Mouse (Mus musculus) forebrain, embryonic 16.5 days (tissue): Measurements from ENCODE around the gene Wnt7b. TPM values are rescaled to one million over a fixed set of nuclear protein-coding genes. Genes with fewer than 3 reads are reported as not detected.

Experiments
- ATAC-seq: fragments of 200-750 bp; cut with Nextera tagmentation; 2 replicates; pipeline ENCODE4 v1.8.0; 2017; ENCODE audit warnings: mild to moderate bottlenecking, moderate library complexity
- H3K27ac ChIP-seq: fragments of 300-500 bp; sonication (generic); 2 replicates; pipeline ENCODE4 v1.5.1; 2014; ENCODE audit warnings: low read length, control low read depth
- H3K27me3 ChIP-seq: fragments of 300-500 bp; sonication (generic); replicated peaks from 2 replicates; pipeline ENCODE4 v1.6.1; 2014; ENCODE audit warnings: low read length; ENCODE audit not compliant: control insufficient read depth, insufficient read depth
- H3K36me3 ChIP-seq: fragments of 300-500 bp; sonication (generic); 2 replicates; pipeline ENCODE4 v1.6.1; 2014; ENCODE audit not compliant: control insufficient read depth, insufficient read depth
- H3K4me1 ChIP-seq: fragments of 300-500 bp; sonication (generic); replicated peaks from 2 replicates; pipeline ENCODE4 v1.6.1; 2014; ENCODE audit warnings: low read length; ENCODE audit not compliant: control insufficient read depth, insufficient read depth
- H3K4me2 ChIP-seq: fragments of 300-500 bp; sonication (generic); 2 replicates; pipeline ENCODE4 v1.6.1; 2014; ENCODE audit warnings: mild to moderate bottlenecking, low read length, control low read depth
- H3K4me3 ChIP-seq: fragments of 300-500 bp; sonication (generic); replicated peaks from 2 replicates; pipeline ENCODE4 v1.5.1; 2014; ENCODE audit warnings: mild to moderate bottlenecking, low read length, control low read depth
- H3K9ac ChIP-seq: fragments of 300-500 bp; sonication (generic); replicated peaks from 2 replicates; pipeline ENCODE4 v1.6.1; 2014; ENCODE audit warnings: low read depth, low read length, control low read depth
- H3K9me3 ChIP-seq: fragments of 300-500 bp; sonication (generic); 2 replicates; pipeline ENCODE4 v1.6.1; 2016; ENCODE audit warnings: low read length; ENCODE audit not compliant: control insufficient read depth
- WGBS: fragments of 180-500 bp; shearing (Covaris S2); extraction: QIAGEN DNeasy Blood & Tissue Kit; methylation state at CpG from one replicate; pipeline ENCODE4 v1.1.7; 2014; 5-methylcytosine and 5-hydroxymethylcytosine counted together
- polyA plus RNA-seq: library from polyadenylated mRNA; unstranded; fragments of >200 nt; fragmentation: Nextera tagmentation; extraction: Ambion mirVana; gene quantifications from 2 replicates; pipeline ENCODE4 v1.2.1, GENCODE M21; 2015

Wnt7b gene
- polyA plus RNA-seq, 1 experiment from 2014 or later = 110 TPM

- Histone ChIP-seq H3K9me3 (peaks cover 4% of the 10 kb centered on the region; the same call in 1 of the 2 replicates), H3K4me3 (no peak overlapping the region), H3K27ac (no peak overlapping the region), H3K4me1 (peaks cover 49% of the 10 kb centered on the region), H3K9ac (no peak overlapping the region), H3K27me3 (no peaks in the 10 kb centered on the region), H3K4me2 (no peak overlapping the region), H3K36me3 (no peaks in the 10 kb centered on the region)
- ATAC-seq = no peak
- WGBS = 68% methylated on average over 5 of the region's 5 CpGs
These were observed 17.3 kb downstream of the Wnt7b start for GRCm38 (mm10) chr15:85564966-85565365.

GRCm38 (mm10) chr15:85564034-85564769 is 18.1 kb downstream of the Wnt7b start:
- Histone ChIP-seq H3K4me2 (no peak overlapping the region), H3K36me3 (no peaks in the 10 kb centered on the region), H3K27ac (no peak overlapping the region), H3K4me1 (peaks cover 45% of the 10 kb centered on the region), H3K9ac (no peak overlapping the region), H3K27me3 (no peaks in the 10 kb centered on the region), H3K4me3 (no peak overlapping the region), H3K9me3 (peaks cover 4% of the 10 kb centered on the region; the same call in 1 of the 2 replicates)
- ATAC-seq = no peak
- WGBS = 58% methylated on average over 13 of the region's 13 CpGs

DNA sequence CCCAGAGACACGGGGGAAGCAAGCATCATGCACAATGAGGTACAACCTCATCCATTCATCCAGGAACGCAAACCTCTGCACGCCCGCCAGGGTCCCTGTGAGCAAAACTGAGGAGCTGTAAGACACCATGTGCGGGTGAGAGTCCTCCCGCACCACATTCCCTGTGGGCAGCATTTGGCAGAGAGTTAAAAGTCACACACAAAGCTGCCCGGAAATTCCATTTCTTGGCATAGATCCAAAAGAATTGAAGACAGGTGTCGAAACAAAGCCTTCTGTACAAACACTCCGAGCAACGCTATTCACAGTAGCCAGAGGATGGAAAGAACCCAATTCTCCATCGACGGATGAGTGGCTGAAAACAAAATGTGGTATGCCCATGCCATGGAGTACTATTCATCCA is 20.3 kb downstream of the Wnt7b start:
- H3K9me3 ChIP-seq = peaks cover 4% of the 10 kb centered on the region; the same call in 1 of the 2 replicates
- peaks cover 30% of the 10 kb centered on the region for H3K4me1 ChIP-seq
- WGBS = 52% methylated on average over 12 of the region's 12 CpGs
- H3K4me3 ChIP-seq = no peak overlapping the region
- H3K27me3 ChIP-seq = no peaks in the 10 kb centered on the region
- H3K4me2 ChIP-seq = no peak overlapping the region
- no peak for ATAC-seq
- no peak overlapping the region for H3K27ac ChIP-seq
- H3K36me3 ChIP-seq = no peaks in the 10 kb centered on the region
- H3K9ac ChIP-seq = no peak overlapping the region

- no peak overlapping the region for H3K27ac ChIP-seq
- H3K9ac ChIP-seq = no peak overlapping the region
- H3K9me3 ChIP-seq = peaks cover 4% of the 10 kb centered on the region; the same call in 1 of the 2 replicates
- no peaks in the 10 kb centered on the region for H3K36me3 ChIP-seq
- ATAC-seq = no peak
- H3K27me3 ChIP-seq = no peaks in the 10 kb centered on the region
- peaks cover 23% of the 10 kb centered on the region for H3K4me1 ChIP-seq
- no peak overlapping the region for H3K4me2 ChIP-seq
- H3K4me3 ChIP-seq = no peak overlapping the region
- 75% methylated on average over 11 of the region's 11 CpGs for WGBS
These were observed 21.4 kb downstream of the Wnt7b start for GRCm38 (mm10) chr15:85560830-85561229.

- Histone ChIP-seq H3K4me3 (no peak overlapping the region), H3K4me2 (no peak overlapping the region), H3K27ac (no peak overlapping the region; the same call in 1 of the 2 replicates), H3K9ac (no peak overlapping the region), H3K27me3 (no peaks in the 10 kb centered on the region), H3K36me3 (no peaks in the 10 kb centered on the region), H3K9me3 (peaks cover 4% of the 10 kb centered on the region; the same call in 1 of the 2 replicates), H3K4me1 (peaks cover 13% of the 10 kb centered on the region)
- ATAC-seq = no peak
- WGBS = 82% methylated on average over 25 of the region's 25 CpGs
These were observed 23.3 kb downstream of the Wnt7b start for GRCm38 (mm10) chr15:85558840-85559540.

GRCm38 (mm10) chr15:85555799-85556198 is 26.5 kb downstream of the Wnt7b start:
- Histone ChIP-seq H3K36me3 (no peaks in the 10 kb centered on the region), H3K4me3 (no peak overlapping the region), H3K4me2 (no peak overlapping the region), H3K27ac (no peak overlapping the region), H3K4me1 (peaks cover 8% of the 10 kb centered on the region), H3K27me3 (no peaks in the 10 kb centered on the region), H3K9me3 (no peaks in the 10 kb centered on the region), H3K9ac (no peak overlapping the region)
- 69% methylated on average over 10 of the region's 10 CpGs for WGBS
- ATAC-seq = no peak

- Histone ChIP-seq H3K4me3 (no peak overlapping the region), H3K9ac (no peak overlapping the region), H3K4me1 (no peaks in the 10 kb centered on the region), H3K27ac (no peak overlapping the region), H3K27me3 (no peaks in the 10 kb centered on the region), H3K36me3 (no peaks in the 10 kb centered on the region; the same call in 1 of the 2 replicates), H3K4me2 (no peak overlapping the region), H3K9me3 (no peaks in the 10 kb centered on the region)
- WGBS = 83% methylated on average over 11 of the region's 11 CpGs
- ATAC-seq = no peak
These were observed 28.9 kb downstream of the Wnt7b start for GRCm38 (mm10) chr15:85553421-85553820.

DNA sequence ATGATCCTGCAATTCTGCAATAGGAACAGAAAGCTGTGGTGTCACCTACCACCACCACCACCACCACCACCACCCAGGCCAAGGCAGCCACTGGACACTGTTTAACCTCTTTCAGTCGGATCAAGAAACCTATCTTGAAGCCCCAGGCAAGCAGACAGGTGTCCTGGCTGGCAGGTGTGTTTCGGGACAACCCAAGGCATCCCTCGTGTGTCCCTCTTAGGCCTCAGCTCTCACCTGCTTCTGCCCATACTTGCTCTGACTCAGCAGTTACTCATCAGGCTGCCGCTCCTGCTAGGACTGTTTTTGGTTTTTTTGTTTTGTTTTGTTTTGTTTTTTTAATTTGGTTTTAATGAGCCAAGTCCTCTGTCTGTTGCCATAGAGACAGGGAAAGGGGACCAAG is 35.8 kb downstream of the Wnt7b start:
- Histone ChIP-seq H3K4me3 (no peak overlapping the region), H3K9ac (no peak overlapping the region), H3K27me3 (no peaks in the 10 kb centered on the region), H3K4me2 (no peak overlapping the region), H3K27ac (no peak overlapping the region), H3K4me1 (0 out of 2 replicates have a peak, but pooled peaks cover 2% of the 10 kb centered on the region), H3K36me3 (no peaks in the 10 kb centered on the region; the same call in 1 of the 2 replicates), H3K9me3 (no peaks in the 10 kb centered on the region)
- no peak for ATAC-seq
- WGBS = 68% methylated on average over 4 of the region's 4 CpGs

GRCm38 (mm10) chr15:85545369-85545768 is 36.9 kb downstream of the Wnt7b start:
- WGBS = 87% methylated on average over 5 of the region's 5 CpGs

More at GRCm38 (mm10) chr15:85545369-85545768, 36.9 kb downstream of the Wnt7b start:
- H3K9me3 ChIP-seq = no peaks in the 10 kb centered on the region
- no peaks in the 10 kb centered on the region; the same call in 1 of the 2 replicates for H3K36me3 ChIP-seq
- no peaks in the 10 kb centered on the region for H3K27me3 ChIP-seq
- no peak for ATAC-seq
- H3K4me3 ChIP-seq = no peak overlapping the region
- no peak overlapping the region for H3K4me2 ChIP-seq
- no peak overlapping the region for H3K27ac ChIP-seq
- H3K9ac ChIP-seq = no peak overlapping the region
- 0 out of 2 replicates have a peak, but pooled peaks cover 2% of the 10 kb centered on the region for H3K4me1 ChIP-seq
